Mouse (Mus musculus): ENCODE measurements around the gene Gm49387. TPM values are rescaled to one million over a fixed set of nuclear protein-coding genes. Genes with fewer than 3 reads are reported as not detected.
A peak's percentile ranks its signal among the peaks of the same experiment; 100 is the strongest.

Gm49387 gene
- polyA plus RNA-seq, 1 experiment from 2014 or later: 0.94 TPM

DNA sequence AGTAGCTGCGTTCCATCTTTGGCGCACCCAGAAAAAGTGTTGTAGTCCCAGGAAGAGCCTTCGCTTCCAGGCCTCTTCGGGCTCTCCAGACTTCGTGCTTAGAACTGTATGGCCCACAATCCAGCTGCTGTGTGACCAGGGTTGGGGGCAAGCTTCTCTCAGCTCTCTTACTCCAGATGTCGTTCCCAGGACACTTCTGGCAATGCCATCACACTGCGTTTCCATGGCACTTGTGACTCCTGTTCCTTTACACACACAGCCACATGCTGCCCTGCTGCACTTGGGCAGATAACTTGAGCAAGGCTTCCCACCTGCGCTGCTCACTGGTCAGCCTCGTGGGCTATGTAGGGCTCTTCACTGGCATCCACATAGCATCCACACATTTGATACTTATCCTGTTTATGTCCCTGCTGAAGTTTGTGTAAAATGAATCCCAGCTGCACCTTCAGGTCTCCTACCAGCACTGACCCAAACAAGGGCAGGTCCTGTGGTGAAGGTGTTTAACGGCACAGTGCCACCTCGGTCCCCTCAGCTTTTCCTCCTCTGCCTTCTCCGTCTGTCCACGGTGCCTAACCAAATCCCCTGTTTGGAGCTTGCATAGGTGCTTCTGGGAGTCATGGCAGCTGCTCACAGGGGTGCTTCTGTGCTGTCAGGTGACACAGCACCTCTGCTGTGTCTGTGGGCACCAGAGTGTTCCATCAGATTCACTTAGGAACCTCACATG is 22.9 kb upstream of the Gm49387 start:
- no peaks in the 10 kb centered on the region for H3K9me3 ChIP-seq (ENCODE audit: control insufficient read depth)
- H3K4me2 ChIP-seq (replicated peaks; ENCODE audit: low read depth): no peak overlapping the region
- no peak for ATAC-seq
- peaks cover 17% of the 10 kb centered on the region; the same call in 1 of the 2 replicates for H3K36me3 ChIP-seq (ENCODE audit: control insufficient read depth, insufficient read depth)
- no peak overlapping the region for H3K9ac ChIP-seq (ENCODE audit: low read depth, low read length)
- no peaks in the 10 kb centered on the region for H3K27me3 ChIP-seq (replicated peaks; ENCODE audit: control insufficient read depth, insufficient read depth, low read length)
- TF ChIP-seq CTCF (IDR thresholded peaks at IDR 0.05; ENCODE audit: low read depth): no peak
- H3K4me1 ChIP-seq (replicated peaks; ENCODE audit: control insufficient read depth, insufficient read depth, low read length): peaks cover 7% of the 10 kb centered on the region
- 83% methylated on average over 13 of the region's 13 CpGs for WGBS
- H3K4me3 ChIP-seq (ENCODE audit: low read depth, low read length): no peak overlapping the region
- peak overlapping the region; percentile 92; the same call in 1 of the 2 replicates for H3K27ac ChIP-seq (ENCODE audit: low read depth, low read length)

- H3K27me3 ChIP-seq (replicated peaks; ENCODE audit: control insufficient read depth, insufficient read depth, low read length): no peaks in the 10 kb centered on the region
- H3K4me2 ChIP-seq (replicated peaks; ENCODE audit: low read depth): peak overlapping the region; percentile 73
- peaks cover 17% of the 10 kb centered on the region; the same call in 1 of the 2 replicates for H3K36me3 ChIP-seq (ENCODE audit: control insufficient read depth, insufficient read depth)
- peak; percentile 2; the same call in 1 of the 2 replicates for ATAC-seq
- no peaks in the 10 kb centered on the region for H3K9me3 ChIP-seq (ENCODE audit: control insufficient read depth)
- peak overlapping the region; percentile 60; the same call in 1 of the 2 replicates for H3K9ac ChIP-seq (ENCODE audit: low read depth, low read length)
- peak overlapping the region; percentile 92 for H3K27ac ChIP-seq (ENCODE audit: low read depth, low read length)
- peaks cover 7% of the 10 kb centered on the region for H3K4me1 ChIP-seq (replicated peaks; ENCODE audit: control insufficient read depth, insufficient read depth, low read length)
- WGBS: 36% methylated on average over 9 of the region's 9 CpGs
- peak overlapping the region; percentile 44; the same call in 1 of the 2 replicates for H3K4me3 ChIP-seq (ENCODE audit: low read depth, low read length)
- TF ChIP-seq CTCF (IDR thresholded peaks at IDR 0.05; ENCODE audit: low read depth): no peak
Observed at GRCm38 (mm10) chr14:31662555-31663211, 22.0 kb upstream of the Gm49387 start.

DNA sequence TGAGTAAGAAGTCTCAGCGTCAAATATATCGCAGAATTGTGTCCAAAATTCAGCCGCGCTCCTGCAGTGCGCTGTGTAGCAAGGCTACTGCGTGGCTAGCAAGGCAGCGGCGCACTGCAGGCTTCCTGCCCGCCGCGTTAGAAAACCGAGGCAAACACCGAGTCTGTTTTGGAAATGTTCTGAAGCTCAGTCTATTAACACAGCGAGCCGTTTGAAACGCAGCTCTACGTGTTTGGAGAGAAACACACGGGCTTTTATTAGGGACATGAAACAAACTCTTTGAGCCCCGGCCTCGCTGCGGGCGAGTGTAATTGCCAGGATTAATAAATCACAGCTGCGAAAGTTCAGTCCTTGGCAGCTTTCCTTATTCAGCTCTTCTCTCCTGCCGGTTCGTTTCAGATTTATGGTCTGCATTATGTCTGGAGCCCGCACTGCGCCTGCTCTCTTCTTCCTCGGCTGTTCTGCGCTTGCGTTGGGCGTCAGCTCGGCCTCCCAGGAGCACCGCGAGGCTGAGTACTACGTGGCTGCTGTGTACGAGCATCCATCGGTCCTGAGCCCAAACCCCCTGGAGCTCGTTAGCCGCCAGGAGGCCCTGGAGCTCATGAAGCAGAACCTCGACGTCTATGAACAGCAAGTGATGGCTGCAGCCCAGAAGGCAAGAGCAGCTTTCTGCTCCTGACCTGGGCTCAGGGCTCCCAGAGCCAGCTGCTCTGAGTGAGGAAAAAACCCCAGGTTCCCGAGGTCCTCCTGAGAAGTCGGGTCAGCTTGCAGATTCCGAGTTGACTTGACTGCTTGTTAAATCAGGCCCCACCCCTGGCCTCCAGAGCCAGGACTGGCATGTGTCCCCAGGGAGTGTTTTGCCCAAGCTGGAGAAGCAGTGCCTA is 21.2 kb upstream of the Gm49387 start:
- H3K27me3 ChIP-seq (replicated peaks; ENCODE audit: control insufficient read depth, insufficient read depth, low read length): no peaks in the 10 kb centered on the region
- H3K36me3 ChIP-seq (ENCODE audit: control insufficient read depth, insufficient read depth): peaks cover 11% of the 10 kb centered on the region; the same call in 1 of the 2 replicates
- WGBS: 4% methylated on average over 44 of the region's 44 CpGs
- peak overlapping the region; percentile 60 for H3K9ac ChIP-seq (ENCODE audit: low read depth, low read length)
- peak; percentile 81 for ATAC-seq
- H3K4me2 ChIP-seq (replicated peaks; ENCODE audit: low read depth): peak overlapping the region; percentile 73
- peak overlapping the region; percentile 44 for H3K4me3 ChIP-seq (ENCODE audit: low read depth, low read length)
- peak; percentile 57 for TF ChIP-seq CTCF (IDR thresholded peaks at IDR 0.05; ENCODE audit: low read depth)
- peaks cover 10% of the 10 kb centered on the region for H3K4me1 ChIP-seq (replicated peaks; ENCODE audit: control insufficient read depth, insufficient read depth, low read length)
- peak overlapping the region; percentile 92 for H3K27ac ChIP-seq (ENCODE audit: low read depth, low read length)
- no peaks in the 10 kb centered on the region for H3K9me3 ChIP-seq (ENCODE audit: control insufficient read depth)

GRCm38 (mm10) chr14:31660312-31661093 is 19.8 kb upstream of the Gm49387 start:
- no peak for ATAC-seq
- Histone ChIP-seq H3K4me3 (ENCODE audit: low read depth, low read length) (no peak overlapping the region), H3K4me2 (replicated peaks; ENCODE audit: low read depth) (no peak overlapping the region), H3K27ac (ENCODE audit: low read depth, low read length) (0 out of 2 replicates have a peak overlapping the region, but pooled peaks have one; percentile 31), H3K9me3 (ENCODE audit: control insufficient read depth) (no peaks in the 10 kb centered on the region), H3K9ac (ENCODE audit: low read depth, low read length) (no peak overlapping the region), H3K27me3 (replicated peaks; ENCODE audit: control insufficient read depth, insufficient read depth, low read length) (no peaks in the 10 kb centered on the region), H3K4me1 (replicated peaks; ENCODE audit: control insufficient read depth, insufficient read depth, low read length) (peaks cover 10% of the 10 kb centered on the region), H3K36me3 (ENCODE audit: control insufficient read depth, insufficient read depth) (no peaks in the 10 kb centered on the region)
- 69% methylated on average over 7 of the region's 7 CpGs for WGBS
- TF ChIP-seq CTCF (IDR thresholded peaks at IDR 0.05; ENCODE audit: low read depth): no peak

GRCm38 (mm10) chr14:31659501-31660181 is 19.0 kb upstream of the Gm49387 start:
- no peak overlapping the region for H3K4me2 ChIP-seq (replicated peaks; ENCODE audit: low read depth)
- no peak for ATAC-seq
- no peak overlapping the region for H3K4me3 ChIP-seq (ENCODE audit: low read depth, low read length)
- H3K9me3 ChIP-seq (ENCODE audit: control insufficient read depth): no peaks in the 10 kb centered on the region
- no peak overlapping the region for H3K9ac ChIP-seq (ENCODE audit: low read depth, low read length)
- peak overlapping the region; percentile 46; the same call in 1 of the 2 replicates for H3K27ac ChIP-seq (ENCODE audit: low read depth, low read length)
- H3K36me3 ChIP-seq (ENCODE audit: control insufficient read depth, insufficient read depth): no peaks in the 10 kb centered on the region
- no peak for TF ChIP-seq CTCF (IDR thresholded peaks at IDR 0.05; ENCODE audit: low read depth)
- H3K27me3 ChIP-seq (replicated peaks; ENCODE audit: control insufficient read depth, insufficient read depth, low read length): no peaks in the 10 kb centered on the region
- peaks cover 10% of the 10 kb centered on the region for H3K4me1 ChIP-seq (replicated peaks; ENCODE audit: control insufficient read depth, insufficient read depth, low read length)
- WGBS: 42% methylated on average over 10 of the region's 10 CpGs

Measured in intestine, postnatal 0 days (tissue).